Mouse (Mus musculus): ENCODE results near the gene Eva1b. TPM values are rescaled to one million over a fixed set of nuclear protein-coding genes. Genes with fewer than 3 reads are reported as not detected.

The Eva1b gene
- total RNA-seq, 1 experiment from 2014 or later: 27.6 TPM

Other genes starting within 250 kb of the Eva1b start
- gene Csf3r, start 123.2 kb upstream of the Eva1b start, total RNA-seq (2021): 1.3 and 2.1 TPM in 2 replicates
- gene Mrps15, start 100.8 kb upstream of the Eva1b start, total RNA-seq (2021): 77.6 and 79.9 TPM in 2 replicates
- gene Oscp1, start 89.2 kb upstream of the Eva1b start, total RNA-seq (2021): 5.2 and 5.8 TPM in 2 replicates
- gene Lsm10, start 51.1 kb upstream of the Eva1b start, total RNA-seq (2021): 17.9 and 20.6 TPM in 2 replicates
- gene Stk40, start 43.8 kb upstream of the Eva1b start, total RNA-seq (2021): 39.2 and 48.2 TPM in 2 replicates
- gene Sh3d21, start 15.7 kb downstream of the Eva1b start, total RNA-seq (2021): 3.7 and 4.8 TPM in 2 replicates
- 190 and 212 TPM in 2 replicates for gene Thrap3, start 55.0 kb downstream of the Eva1b start, total RNA-seq (2021)
- gene Map7d1, start 108.6 kb downstream of the Eva1b start, total RNA-seq (2021): 53.4 and 67.3 TPM in 2 replicates
- 70.8 and 75.6 TPM in 2 replicates for gene Trappc3, start 114.6 kb downstream of the Eva1b start, total RNA-seq (2021)
- gene Col8a2, start 139.0 kb downstream of the Eva1b start, total RNA-seq (2021): 2.9 and 3.1 TPM in 2 replicates
- 27.3 and 34.9 TPM in 2 replicates for gene Adprhl2, start 174.0 kb downstream of the Eva1b start, total RNA-seq (2021)
- 2.4 and 3.3 TPM in 2 replicates for gene Tekt2, start 177.9 kb downstream of the Eva1b start, total RNA-seq (2021)

Measured in adrenal gland, postnatal 14 days (tissue).